Mouse (Mus musculus) CH12.LX (cell line): ENCODE results near the gene Zfp523. TPM values are rescaled to one million over a fixed set of nuclear protein-coding genes. Genes with fewer than 3 reads are reported as not detected.
A peak's percentile ranks its signal among the peaks of the same experiment; 100 is the strongest.

Experiments
- DNase-seq: peaks from one replicate; pipeline ENCODE4 v3.0.0-alpha.2; 2013; ENCODE audit errors: extremely low read depth
- H3K27ac ChIP-seq: 2 replicates; pipeline ENCODE4 v1.5.1; 2012; ENCODE audit warnings: low read depth, mild to moderate bottlenecking, control low read depth, moderate library complexity; ENCODE audit not compliant: insufficient read depth
- H3K27me3 ChIP-seq: replicated peaks from 2 replicates; pipeline ENCODE3; 2012; ENCODE audit warnings: inconsistent platforms
- H3K36me3 ChIP-seq, 2 experiments: replicated peaks in 1 of 2; 2 replicates each; pipeline versions ENCODE3 to v1.6.1; 2012; ENCODE audit warnings: inconsistent platforms in 1 of 2, low read length in 1 of 2, mild to moderate bottlenecking in 1 of 2, mixed read lengths in 1 of 2, moderate library complexity in 1 of 2; ENCODE audit not compliant: control insufficient read depth in 1 of 2, insufficient read depth in 1 of 2
- H3K4me1 ChIP-seq, 2 experiments: 2 replicates each; pipeline ENCODE4 v1.6.1; 2012; ENCODE audit warnings: inconsistent platforms in 1 of 2, moderate library complexity in 1 of 2; ENCODE audit not compliant: insufficient read depth in 2 of 2, control insufficient read depth in 1 of 2
- H3K4me2 ChIP-seq: 2 replicates; pipeline ENCODE4 v1.6.1; 2012; ENCODE audit warnings: low read depth, mild to moderate bottlenecking, control low read depth; ENCODE audit not compliant: poor library complexity, insufficient read depth, severe bottlenecking
- H3K4me3 ChIP-seq, 3 experiments: fragments of 150-350 bp in 1 of 3; sonication (generic) in 1 of 3; replicated peaks in 1 of 3; 2 replicates each; pipeline versions ENCODE3 to v1.5.1; 2011 to 2012; ENCODE audit warnings: low read depth in 2 of 3, low read length in 2 of 3, mild to moderate bottlenecking in 2 of 3, moderate library complexity in 2 of 3, control low read depth in 1 of 3, improper control_type of control experiment in 1 of 3, inconsistent platforms in 1 of 3, mixed read lengths in 1 of 3; ENCODE audit not compliant: poor library complexity in 1 of 3
- H3K79me2 ChIP-seq: replicated peaks from 2 replicates; pipeline ENCODE4 v1.6.1; 2012; ENCODE audit warnings: mild to moderate bottlenecking, moderate library complexity; ENCODE audit not compliant: control insufficient read depth, poor library complexity, insufficient read depth, severe bottlenecking; ENCODE audit errors: extremely low read depth
- H3K9ac ChIP-seq: 2 replicates; pipeline ENCODE4 v1.6.1; 2012; ENCODE audit warnings: low read depth, mild to moderate bottlenecking, control low read depth, moderate library complexity; ENCODE audit not compliant: insufficient read depth
- H3K9me3 ChIP-seq: replicated peaks from 2 replicates; pipeline ENCODE3; 2012; ENCODE audit warnings: low read length, inconsistent platforms, mixed read lengths
- BHLHE40 ChIP-seq: IDR thresholded peaks from 2 replicates; pipeline ENCODE4 v1.6.1; 2011; ENCODE audit warnings: mild to moderate bottlenecking, low read depth, low read length, improper control_type of control experiment
- CHD1 ChIP-seq: IDR thresholded peaks from 2 replicates; pipeline ENCODE4 v1.6.1; 2012; ENCODE audit warnings: low read depth, low read length, improper control_type of control experiment, inconsistent platforms
- CHD2 ChIP-seq: IDR thresholded peaks from 2 replicates; pipeline ENCODE4 v1.6.1; 2011; ENCODE audit warnings: low read length, improper control_type of control experiment
- CTCF ChIP-seq, 2 experiments: IDR thresholded peaks in 1 of 2; conservative IDR thresholded peaks in 1 of 2; 2 replicates each; pipeline ENCODE4 v1.5.1; 2011 to 2012; ENCODE audit warnings: low read depth in 2 of 2, low read length in 2 of 2, improper control_type of control experiment in 1 of 2, inconsistent platforms in 1 of 2, mild to moderate bottlenecking in 1 of 2, moderate library complexity in 1 of 2
- ELF1 ChIP-seq: IDR thresholded peaks from 2 replicates; pipeline ENCODE4 v1.6.1; 2014; ENCODE audit warnings: low read depth, mild to moderate bottlenecking, inconsistent platforms, low read length, improper control_type of control experiment
- EP300 ChIP-seq: IDR thresholded peaks from 2 replicates; pipeline ENCODE4 v1.6.1; 2011; ENCODE audit warnings: low read length, improper control_type of control experiment
- IRF4 ChIP-seq: IDR thresholded peaks from 2 replicates; pipeline ENCODE4 v1.6.1; 2014; ENCODE audit warnings: low read depth, mild to moderate bottlenecking, inconsistent platforms, low read length, improper control_type of control experiment
- JUN ChIP-seq: IDR thresholded peaks from 2 replicates; pipeline ENCODE4 v1.6.1; 2011; ENCODE audit warnings: low read depth, mild to moderate bottlenecking, low read length, improper control_type of control experiment, moderate library complexity; ENCODE audit not compliant: insufficient read depth
- JUND ChIP-seq: conservative IDR thresholded peaks from 2 replicates; pipeline ENCODE4 v1.6.1; 2011; ENCODE audit warnings: low read depth, low read length, improper control_type of control experiment
- KAT2A ChIP-seq: IDR thresholded peaks from 2 replicates; pipeline ENCODE4 v1.6.1; 2012; ENCODE audit warnings: low read length, improper control_type of control experiment, inconsistent platforms; ENCODE audit not compliant: insufficient replicate concordance
- MAX ChIP-seq: IDR thresholded peaks from 2 replicates; pipeline ENCODE4 v1.6.1; 2011; ENCODE audit warnings: low read length, improper control_type of control experiment
- MAZ ChIP-seq: IDR thresholded peaks from 2 replicates; pipeline ENCODE4 v1.6.1; 2012; ENCODE audit warnings: low read depth, mild to moderate bottlenecking, inconsistent platforms, low read length, improper control_type of control experiment, moderate library complexity
- MEF2A ChIP-seq: IDR thresholded peaks from 2 replicates; pipeline ENCODE4 v1.6.1; 2014; ENCODE audit warnings: low read depth, mild to moderate bottlenecking, inconsistent platforms, low read length, improper control_type of control experiment, borderline replicate concordance
- MXI1 ChIP-seq: IDR thresholded peaks from 2 replicates; pipeline ENCODE4 v1.6.1; 2011; ENCODE audit warnings: mild to moderate bottlenecking, low read depth, low read length, improper control_type of control experiment
- MYC ChIP-seq: IDR thresholded peaks from 2 replicates; pipeline ENCODE4 v1.6.1; 2011; ENCODE audit warnings: low read depth, mild to moderate bottlenecking, improper control_type of control experiment, low read length
- NELFE ChIP-seq: IDR thresholded peaks from 2 replicates; pipeline ENCODE4 v1.6.1; 2011; ENCODE audit warnings: low read depth, low read length, improper control_type of control experiment
- NRF1 ChIP-seq: IDR thresholded peaks from 2 replicates; pipeline ENCODE4 v1.6.1; 2014; ENCODE audit warnings: low read depth, mild to moderate bottlenecking, inconsistent platforms, low read length, improper control_type of control experiment, moderate library complexity
- PAX5 ChIP-seq: IDR thresholded peaks from 2 replicates; pipeline ENCODE4 v1.6.1; 2012; ENCODE audit warnings: low read length, inconsistent platforms, mixed read lengths
- POLR2A ChIP-seq: IDR thresholded peaks from 2 replicates; pipeline ENCODE4 v1.6.1; 2011; ENCODE audit warnings: low read depth, mild to moderate bottlenecking, improper control_type of control experiment, low read length
- POLR2AphosphoS2 ChIP-seq: IDR thresholded peaks from 2 replicates; pipeline ENCODE4 v1.6.1; 2011; ENCODE audit warnings: low read depth, low read length, improper control_type of control experiment
- RAD21 ChIP-seq: IDR thresholded peaks from 2 replicates; pipeline ENCODE4 v1.6.1; 2011; ENCODE audit warnings: low read depth, mild to moderate bottlenecking, low read length, improper control_type of control experiment, moderate library complexity
- RCOR1 ChIP-seq: conservative IDR thresholded peaks from 2 replicates; pipeline ENCODE4 v1.6.1; 2012; ENCODE audit warnings: low read depth, mild to moderate bottlenecking, inconsistent platforms, low read length, improper control_type of control experiment
- SIN3A ChIP-seq: IDR thresholded peaks from 2 replicates; pipeline ENCODE4 v1.6.1; 2012; ENCODE audit warnings: low read length, improper control_type of control experiment, inconsistent platforms
- SMC3 ChIP-seq: IDR thresholded peaks from 2 replicates; pipeline ENCODE4 v1.6.1; 2011; ENCODE audit warnings: low read depth, low read length, improper control_type of control experiment
- TCF12 ChIP-seq: IDR thresholded peaks from 2 replicates; pipeline ENCODE4 v1.6.1; 2014; ENCODE audit warnings: low read depth, mild to moderate bottlenecking, inconsistent platforms, low read length, improper control_type of control experiment
- USF1 ChIP-seq: IDR thresholded peaks from 2 replicates; pipeline ENCODE4 v1.6.1; 2014; ENCODE audit warnings: low read depth, mild to moderate bottlenecking, inconsistent platforms, low read length, improper control_type of control experiment
- USF2 ChIP-seq: conservative IDR thresholded peaks from 2 replicates; pipeline ENCODE4 v1.6.1; 2011; ENCODE audit warnings: low read depth, low read length, improper control_type of control experiment
- ZC3H11A ChIP-seq: IDR thresholded peaks from 2 replicates; pipeline ENCODE4 v1.6.1; 2012; ENCODE audit warnings: low read depth, mild to moderate bottlenecking, inconsistent platforms, low read length, improper control_type of control experiment
- ZKSCAN1 ChIP-seq: IDR thresholded peaks from 2 replicates; pipeline ENCODE4 v1.6.1; 2012; ENCODE audit warnings: low read depth, inconsistent platforms, low read length, improper control_type of control experiment, borderline replicate concordance
- ZNF384 ChIP-seq: IDR thresholded peaks from 2 replicates; pipeline ENCODE4 v1.6.1; 2012; ENCODE audit warnings: low read depth, low read length, improper control_type of control experiment, inconsistent platforms
- dilution Hi-C: fragments of 300-500 bp; cut with MboI; formaldehyde crosslinking; loops from 2 replicates; pipeline ENCODE4 v1.14.3; 2020; ENCODE audit warnings: low sequenced_read_pairs; ENCODE audit not compliant: extremely low pct_unique_long_range_greater_than_20kb, extremely low pct_ligation_motif_present
- in situ Hi-C: fragments of 300-500 bp; cut with MboI; formaldehyde crosslinking; loops from 3 replicates; pipeline ENCODE4 v1.14.3; 2019; ENCODE audit warnings: low sequenced_read_pairs, low pct_ligation_motif_present, low pct_unique_long_range_greater_than_20kb, mixed read lengths
- polyA plus RNA-seq: library from polyadenylated mRNA; unstranded; fragments of >175 nt; gene quantifications from 2 replicates; pipeline ENCODE4 v1.2.1, GENCODE M21; 2012; ENCODE audit warnings: low read depth; ENCODE audit not compliant: insufficient read length
- total RNA-seq, 2 experiments: library from RNA; depleted of rRNA; stranded (reverse); fragments of 300-350 nt in 1 of 2; fragments of >200 nt in 1 of 2; gene quantifications; 2 replicates each; pipeline ENCODE4 v1.2.3; 2012 to 2014

Gene Zfp523
- total and polyA plus RNA-seq, 3 experiments, result 2.5 to 14.7 (median 10.1) TPM

- no peak overlapping the region for H3K9ac ChIP-seq
- dilution Hi-C loops (no loop called here), in situ Hi-C loops (loop anchor here (5.0 kb wide), 2 partner anchors 34 to 41 kb away; no protein-coding TSS in a partner anchor)
- no peak overlapping the region for H3K4me3 ChIP-seq
- TF ChIP-seq KAT2A (no peak), POLR2A (no peak), MAX (no peak), JUND (no peak), USF2 (no peak), MYC (no peak), IRF4 (no peak), ELF1 (peak; percentile 56; the same call in 1 of the 2 replicates), RCOR1 (no peak), MXI1 (no peak), NRF1 (no peak), MAZ (0 out of 2 replicates have a peak, but pooled peaks have one; percentile 41), MEF2A (no peak), TCF12 (no peak), RAD21 (peak; percentile 67), CHD2 (no peak), CHD1 (no peak), BHLHE40 (no peak), ZNF384 (no peak), EP300 (no peak), JUN (no peak), ZC3H11A (peak; percentile 16; the same call in 1 of the 2 replicates), ZKSCAN1 (no peak), CTCF (conservative IDR thresholded peaks at IDR 0.05 in 1 of 2, IDR thresholded peaks at IDR 0.05 in 1 of 2; ENCODE audit: low read depth in 2 of 2, low read length in 2 of 2) (peak; percentile 27 to 85; a peak in 3 of 4 replicates), POLR2AphosphoS2 (no peak), USF1 (no peak), NELFE (no peak), SMC3 (peak; percentile 85), PAX5 (no peak), SIN3A (no peak)
- H3K36me3 ChIP-seq, result no peaks in the 10 kb centered on the region
- H3K27ac ChIP-seq, result no peak overlapping the region
- no peak for DNase-seq
- peaks cover 7 to 8% of the 10 kb centered on the region in 2 experiments for H3K4me1 ChIP-seq
- H3K4me2 ChIP-seq, result no peak overlapping the region
- H3K27me3 ChIP-seq, result peaks cover 45% of the 10 kb centered on the region
- peaks cover 3% of the 10 kb centered on the region for H3K9me3 ChIP-seq
- no peaks in the 10 kb centered on the region for H3K79me2 ChIP-seq
These were observed 43.7 kb upstream of the Zfp523 start for GRCm38 (mm10) chr17:28133193-28133592.
